Mouse (Mus musculus): ENCODE measurements around the gene Dok4. TPM values are rescaled to one million over a fixed set of nuclear protein-coding genes. Genes with fewer than 3 reads are reported as not detected.

The Dok4 gene
- polyA plus RNA-seq, 1 experiment from 2014 or later, result 28.2 TPM

GRCm38 (mm10) chr8:94880742-94881141 is 4.6 kb upstream of the Dok4 start:
- H3K27ac ChIP-seq (replicated peaks in 1 of 2; ENCODE audit: control insufficient read depth in 1 of 2, insufficient read depth in 1 of 2, low read depth in 2 of 2, low read length in 2 of 2), result no peak overlapping the region
- no peaks in the 10 kb centered on the region for H3K9me3 ChIP-seq (ENCODE audit: control insufficient read depth, low read length)
- H3K36me3 ChIP-seq (ENCODE audit: control insufficient read depth, insufficient read depth, low read length), result no peaks in the 10 kb centered on the region
- no peak overlapping the region for H3K4me3 ChIP-seq (ENCODE audit: control insufficient read depth in 1 of 2, insufficient read depth in 1 of 2, low read depth in 1 of 2, low read length in 2 of 2)
- ATAC-seq (ENCODE audit: insufficient number of reproducible peaks, insufficient read depth, low FRiP score, low read depth), result no peak
- H3K27me3 ChIP-seq (ENCODE audit: control insufficient read depth, insufficient read depth, low read length), result no peaks in the 10 kb centered on the region
- WGBS, result 51% methylated on average over 4 of the region's 4 CpGs
- H3K4me1 ChIP-seq (ENCODE audit: control insufficient read depth in 2 of 2, insufficient read depth in 2 of 2, low read length in 2 of 2), result peaks cover 6% of the 10 kb centered on the region in 2 experiments
- H3K4me2 ChIP-seq (ENCODE audit: low read length), result no peak overlapping the region
- H3K9ac ChIP-seq (ENCODE audit: low read length), result no peak overlapping the region

GRCm38 (mm10) chr8:94876820-94877219 is 690 bp upstream of the Dok4 start:
- Histone ChIP-seq H3K4me2 (ENCODE audit: low read length) (peak overlapping the region; percentile 97), H3K27me3 (ENCODE audit: control insufficient read depth, insufficient read depth, low read length) (no peaks in the 10 kb centered on the region), H3K4me1 (ENCODE audit: control insufficient read depth in 2 of 2, insufficient read depth in 2 of 2, low read length in 2 of 2) (peaks cover 17 to 32% of the 10 kb centered on the region in 2 experiments), H3K27ac (replicated peaks in 1 of 2; ENCODE audit: control insufficient read depth in 1 of 2, insufficient read depth in 1 of 2, low read depth in 2 of 2, low read length in 2 of 2) (peak overlapping the region in 1 of 2 experiments; percentile 79; a peak in 1 of 4 replicates), H3K9me3 (ENCODE audit: control insufficient read depth, low read length) (no peaks in the 10 kb centered on the region), H3K4me3 (ENCODE audit: control insufficient read depth in 1 of 2, insufficient read depth in 1 of 2, low read depth in 1 of 2, low read length in 2 of 2) (peak overlapping the region in 1 of 2 experiments; percentile 72; a peak in 1 of 4 replicates), H3K9ac (ENCODE audit: low read length) (no peak overlapping the region), H3K36me3 (ENCODE audit: control insufficient read depth, insufficient read depth, low read length) (no peaks in the 10 kb centered on the region)
- ATAC-seq (ENCODE audit: insufficient number of reproducible peaks, insufficient read depth, low FRiP score, low read depth), result no peak
- 37% methylated on average over 3 of the region's 3 CpGs for WGBS

GRCm38 (mm10) chr8:94875871-94876150 is 319 bp downstream of the Dok4 start:
- peak; percentile 5; the same call in 1 of the 2 replicates for ATAC-seq (ENCODE audit: insufficient number of reproducible peaks, insufficient read depth, low FRiP score, low read depth)
- Histone ChIP-seq H3K4me1 (ENCODE audit: control insufficient read depth in 2 of 2, insufficient read depth in 2 of 2, low read length in 2 of 2) (peaks cover 25 to 40% of the 10 kb centered on the region in 2 experiments), H3K4me3 (ENCODE audit: control insufficient read depth in 1 of 2, insufficient read depth in 1 of 2, low read depth in 1 of 2, low read length in 2 of 2) (peak overlapping the region; percentile 62 to 72), H3K27ac (replicated peaks in 1 of 2; ENCODE audit: control insufficient read depth in 1 of 2, insufficient read depth in 1 of 2, low read depth in 2 of 2, low read length in 2 of 2) (peak overlapping the region; percentile 9 to 79; a peak in 2 of 4 replicates), H3K9me3 (ENCODE audit: control insufficient read depth, low read length) (no peaks in the 10 kb centered on the region), H3K36me3 (ENCODE audit: control insufficient read depth, insufficient read depth, low read length) (no peaks in the 10 kb centered on the region), H3K9ac (ENCODE audit: low read length) (peak overlapping the region; percentile 85), H3K27me3 (ENCODE audit: control insufficient read depth, insufficient read depth, low read length) (no peaks in the 10 kb centered on the region), H3K4me2 (ENCODE audit: low read length) (peak overlapping the region; percentile 97)
- WGBS, result 0% methylated on average over 15 of the region's 20 CpGs

- peak overlapping the region; percentile 9 to 79; a peak in 2 of 4 replicates for H3K27ac ChIP-seq (replicated peaks in 1 of 2; ENCODE audit: control insufficient read depth in 1 of 2, insufficient read depth in 1 of 2, low read depth in 2 of 2, low read length in 2 of 2)
- peak overlapping the region; percentile 85 for H3K9ac ChIP-seq (ENCODE audit: low read length)
- H3K4me2 ChIP-seq (ENCODE audit: low read length), result peak overlapping the region; percentile 97
- H3K27me3 ChIP-seq (ENCODE audit: control insufficient read depth, insufficient read depth, low read length), result no peaks in the 10 kb centered on the region
- 5% methylated on average over 17 of the region's 17 CpGs for WGBS
- peak overlapping the region; percentile 62 to 72 for H3K4me3 ChIP-seq (ENCODE audit: control insufficient read depth in 1 of 2, insufficient read depth in 1 of 2, low read depth in 1 of 2, low read length in 2 of 2)
- H3K9me3 ChIP-seq (ENCODE audit: control insufficient read depth, low read length), result no peaks in the 10 kb centered on the region
- H3K36me3 ChIP-seq (ENCODE audit: control insufficient read depth, insufficient read depth, low read length), result peaks cover 3% of the 10 kb centered on the region; the same call in 1 of the 2 replicates
- no peak for ATAC-seq (ENCODE audit: insufficient number of reproducible peaks, insufficient read depth, low FRiP score, low read depth)
- peaks cover 29 to 45% of the 10 kb centered on the region in 2 experiments for H3K4me1 ChIP-seq (ENCODE audit: control insufficient read depth in 2 of 2, insufficient read depth in 2 of 2, low read length in 2 of 2)
Observed at GRCm38 (mm10) chr8:94875096-94875870, 847 bp downstream of the Dok4 start.

- Histone ChIP-seq H3K9ac (ENCODE audit: low read length) (peak overlapping the region; percentile 85; the same call in 1 of the 2 replicates), H3K36me3 (ENCODE audit: control insufficient read depth, insufficient read depth, low read length) (peaks cover 4% of the 10 kb centered on the region; the same call in 1 of the 2 replicates), H3K4me3 (ENCODE audit: control insufficient read depth in 1 of 2, insufficient read depth in 1 of 2, low read depth in 1 of 2, low read length in 2 of 2) (peak overlapping the region; percentile 62 to 72), H3K4me2 (ENCODE audit: low read length) (peak overlapping the region; percentile 97), H3K9me3 (ENCODE audit: control insufficient read depth, low read length) (no peaks in the 10 kb centered on the region), H3K4me1 (ENCODE audit: control insufficient read depth in 2 of 2, insufficient read depth in 2 of 2, low read length in 2 of 2) (peaks cover 36 to 54% of the 10 kb centered on the region in 2 experiments), H3K27ac (replicated peaks in 1 of 2; ENCODE audit: control insufficient read depth in 1 of 2, insufficient read depth in 1 of 2, low read depth in 2 of 2, low read length in 2 of 2) (no peak overlapping the region; a peak in 1 of 4 replicates), H3K27me3 (ENCODE audit: control insufficient read depth, insufficient read depth, low read length) (no peaks in the 10 kb centered on the region)
- ATAC-seq (ENCODE audit: insufficient number of reproducible peaks, insufficient read depth, low FRiP score, low read depth), result no peak
- 8% methylated on average over 6 of the region's 6 CpGs for WGBS
Observed at GRCm38 (mm10) chr8:94874358-94874757, 1.8 kb downstream of the Dok4 start.

DNA sequence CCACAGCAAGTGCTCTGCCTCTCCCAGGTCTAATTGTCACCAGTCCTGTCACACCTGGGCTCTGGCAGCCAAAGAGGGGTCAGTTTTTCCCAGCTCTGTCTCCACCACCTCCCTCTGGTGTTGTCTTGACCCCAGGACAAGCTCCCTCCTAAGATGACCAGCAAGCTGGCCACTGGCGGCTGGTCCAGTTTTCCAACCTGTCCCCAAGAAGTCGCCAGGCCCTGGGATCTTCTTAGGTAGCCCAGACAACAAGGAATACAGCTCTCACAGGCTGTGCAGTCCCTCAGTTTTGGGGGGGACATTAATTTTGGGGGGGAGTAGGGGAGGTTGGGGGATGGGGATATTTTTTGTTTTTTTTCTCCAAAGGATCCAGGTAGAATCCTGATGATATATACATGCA is 3.6 kb downstream of the Dok4 start:
- peaks cover 45 to 67% of the 10 kb centered on the region in 2 experiments for H3K4me1 ChIP-seq (ENCODE audit: control insufficient read depth in 2 of 2, insufficient read depth in 2 of 2, low read length in 2 of 2)
- H3K27me3 ChIP-seq (ENCODE audit: control insufficient read depth, insufficient read depth, low read length), result no peaks in the 10 kb centered on the region
- H3K4me2 ChIP-seq (ENCODE audit: low read length), result peak overlapping the region; percentile 97
- H3K4me3 ChIP-seq (ENCODE audit: control insufficient read depth in 1 of 2, insufficient read depth in 1 of 2, low read depth in 1 of 2, low read length in 2 of 2), result no peak overlapping the region
- peaks cover 8% of the 10 kb centered on the region for H3K36me3 ChIP-seq (ENCODE audit: control insufficient read depth, insufficient read depth, low read length)
- no peak for ATAC-seq (ENCODE audit: insufficient number of reproducible peaks, insufficient read depth, low FRiP score, low read depth)
- H3K9ac ChIP-seq (ENCODE audit: low read length), result peak overlapping the region; percentile 21; the same call in 1 of the 2 replicates
- no peaks in the 10 kb centered on the region for H3K9me3 ChIP-seq (ENCODE audit: control insufficient read depth, low read length)
- no peak overlapping the region for H3K27ac ChIP-seq (replicated peaks in 1 of 2; ENCODE audit: control insufficient read depth in 1 of 2, insufficient read depth in 1 of 2, low read depth in 2 of 2, low read length in 2 of 2)
- WGBS, result 71% methylated on average over 2 of the region's 2 CpGs

- H3K9ac ChIP-seq (ENCODE audit: low read length), result peak overlapping the region; percentile 21; the same call in 1 of the 2 replicates
- H3K9me3 ChIP-seq (ENCODE audit: control insufficient read depth, low read length), result no peaks in the 10 kb centered on the region
- no peaks in the 10 kb centered on the region for H3K27me3 ChIP-seq (ENCODE audit: control insufficient read depth, insufficient read depth, low read length)
- 55% methylated on average over 3 of the region's 3 CpGs for WGBS
- no peak for ATAC-seq (ENCODE audit: insufficient number of reproducible peaks, insufficient read depth, low FRiP score, low read depth)
- H3K4me3 ChIP-seq (ENCODE audit: control insufficient read depth in 1 of 2, insufficient read depth in 1 of 2, low read depth in 1 of 2, low read length in 2 of 2), result no peak overlapping the region
- peak overlapping the region in 1 of 2 experiments; percentile 77; a peak in 2 of 4 replicates for H3K27ac ChIP-seq (replicated peaks in 1 of 2; ENCODE audit: control insufficient read depth in 1 of 2, insufficient read depth in 1 of 2, low read depth in 2 of 2, low read length in 2 of 2)
- H3K4me1 ChIP-seq (ENCODE audit: control insufficient read depth in 2 of 2, insufficient read depth in 2 of 2, low read length in 2 of 2), result peaks cover 45 to 67% of the 10 kb centered on the region in 2 experiments
- peaks cover 12% of the 10 kb centered on the region for H3K36me3 ChIP-seq (ENCODE audit: control insufficient read depth, insufficient read depth, low read length)
- peak overlapping the region; percentile 22 for H3K4me2 ChIP-seq (ENCODE audit: low read length)
Observed at GRCm38 (mm10) chr8:94872156-94872555, 4.0 kb downstream of the Dok4 start.
